Mouse (Mus musculus) adrenal gland, adult 2 months (tissue): ENCODE results near the gene Magix. TPM values are rescaled to one million over a fixed set of nuclear protein-coding genes. Genes with fewer than 3 reads are reported as not detected.

Source experiments
- DNase-seq: peaks from one replicate; pipeline ENCODE4 v3.0.0; 2021
- polyA plus RNA-seq: library from polyadenylated mRNA; depleted of rRNA; stranded (reverse); fragments of >200 nt; gene quantifications from 2 replicates; pipeline ENCODE4 v1.2.3, GENCODE M21; 2012
- total RNA-seq, 2 experiments: library from RNA; stranded (reverse); gene quantifications; 2 replicates each; pipeline ENCODE4 v1.2.3; 2021

Magix gene
- total and polyA plus RNA-seq, 3 experiments, result 0.35 to 0.77 (median 0.76) TPM

DNA sequence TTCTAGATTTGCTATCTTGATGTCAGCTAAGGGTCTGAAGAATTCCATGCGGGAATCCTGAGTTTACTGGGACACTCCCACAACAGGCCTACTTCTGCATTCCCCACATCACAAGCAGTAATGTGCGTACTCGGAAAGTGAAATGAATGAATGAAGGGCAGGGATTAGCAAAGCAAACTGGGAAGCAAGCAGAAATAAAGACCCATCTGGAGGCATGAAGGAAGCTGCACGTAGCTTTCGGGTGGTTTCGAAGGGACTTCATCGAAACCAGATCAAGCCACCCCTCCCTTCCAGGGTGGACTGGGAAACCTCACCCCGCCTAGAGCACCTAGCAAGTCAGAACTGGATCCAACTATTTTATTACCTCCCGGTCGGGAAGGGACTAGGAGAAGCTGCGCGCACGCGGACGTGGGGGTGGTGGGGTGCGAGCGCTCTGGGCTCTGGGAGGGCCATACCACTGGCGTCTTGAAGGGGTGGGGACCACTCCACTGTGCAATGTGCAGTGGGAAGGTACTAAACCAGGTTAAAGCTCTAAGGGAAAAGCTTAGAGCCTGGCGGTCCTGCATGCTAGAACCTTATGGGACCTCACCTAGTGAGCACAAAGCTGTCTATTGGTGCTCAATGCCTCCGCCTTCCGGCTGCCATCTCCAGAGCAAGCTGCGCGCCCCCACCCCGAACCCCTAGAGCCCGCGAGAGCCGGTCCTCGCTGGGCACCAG, 6.6 kb downstream of the Magix start:
- peak; percentile 38 for DNase-seq

DNA sequence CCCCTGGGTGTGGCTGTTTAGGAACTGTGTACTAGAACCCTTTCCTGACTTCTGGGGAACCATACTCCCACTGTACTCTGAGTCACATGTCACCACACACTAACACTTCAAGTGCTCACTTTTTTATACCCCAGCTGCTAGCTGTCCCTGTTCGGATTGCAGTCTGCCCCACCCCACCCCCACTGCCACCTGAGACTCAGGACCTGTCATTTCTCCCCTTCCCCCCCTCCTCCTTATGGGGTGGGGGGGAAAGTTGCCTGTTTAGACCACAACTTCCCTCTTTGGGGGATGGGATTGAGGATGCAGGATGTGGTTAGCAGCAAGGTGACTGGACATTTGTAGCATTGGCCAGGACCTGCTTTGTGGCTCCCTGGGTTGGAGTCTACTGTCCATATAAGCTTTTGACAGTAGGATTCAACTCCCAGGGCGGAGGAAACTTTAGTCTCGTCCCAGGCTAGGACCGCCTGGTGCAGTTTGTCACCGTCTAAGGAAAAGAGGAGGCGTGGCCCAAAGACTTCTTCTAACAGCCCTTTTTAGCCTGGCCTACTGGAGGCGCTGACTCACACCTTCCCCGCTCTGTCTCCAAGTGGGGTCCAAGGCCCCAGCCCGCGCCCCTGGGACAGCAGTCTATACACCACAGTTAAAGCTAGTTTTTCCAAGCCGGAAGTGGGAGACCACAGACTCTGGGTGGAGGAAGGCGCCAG, 7.3 kb downstream of the Magix start:
- DNase-seq, result peak; percentile 62

DNA sequence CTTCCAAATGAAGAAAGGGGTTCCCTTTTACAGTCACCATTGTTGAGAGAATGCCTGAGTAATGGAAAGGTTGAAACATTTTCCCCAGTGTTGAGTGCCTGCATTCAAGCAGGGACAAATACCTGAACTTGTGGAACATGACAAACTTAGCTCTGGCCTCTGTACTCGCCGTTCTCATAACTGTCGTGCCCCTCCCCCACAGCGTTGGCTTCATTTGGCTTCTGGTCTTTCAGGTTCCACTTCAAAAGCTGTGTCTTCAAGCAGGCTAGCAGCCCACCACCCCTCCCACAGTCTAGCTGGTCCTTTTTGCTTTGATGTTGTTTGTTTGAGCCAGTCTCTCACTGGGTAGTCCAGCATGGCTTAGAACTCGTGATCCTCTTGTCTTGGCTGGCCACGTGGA, 8.3 kb downstream of the Magix start:
- DNase-seq, result no peak

- DNase-seq, result peak; percentile 83
Measured at GRCm38 (mm10) chrX:7670921-7671623, 10.0 kb downstream of the Magix start, which contains the start of gene Plp2. Plp2 (minus strand) TSS chrX:7671390.

DNA sequence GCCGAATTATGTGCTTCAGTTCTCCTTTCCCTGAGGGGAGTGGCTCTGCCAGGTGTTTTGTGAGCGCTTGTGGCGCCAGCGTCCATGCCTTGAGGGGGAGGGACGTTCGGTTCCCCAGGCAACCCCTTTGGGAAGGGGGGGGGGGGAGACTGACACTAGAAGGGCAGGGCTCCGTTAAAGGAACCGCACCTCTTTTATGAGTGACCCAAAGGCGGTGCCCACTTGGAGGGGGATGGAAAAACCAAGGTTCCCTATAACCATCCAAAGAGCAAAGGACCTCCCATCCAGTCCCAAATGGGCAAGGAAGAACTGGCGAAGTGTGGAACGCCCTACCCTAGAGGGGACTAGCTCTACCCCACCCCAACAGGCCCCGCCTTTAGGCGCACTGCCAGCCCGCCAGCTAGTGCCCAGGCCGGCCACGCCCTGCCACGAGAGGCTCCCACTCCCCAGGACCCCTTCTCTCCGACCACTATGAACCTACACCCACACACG, 10.6 kb downstream of the Magix start:
- peak; percentile 82 for DNase-seq

DNA sequence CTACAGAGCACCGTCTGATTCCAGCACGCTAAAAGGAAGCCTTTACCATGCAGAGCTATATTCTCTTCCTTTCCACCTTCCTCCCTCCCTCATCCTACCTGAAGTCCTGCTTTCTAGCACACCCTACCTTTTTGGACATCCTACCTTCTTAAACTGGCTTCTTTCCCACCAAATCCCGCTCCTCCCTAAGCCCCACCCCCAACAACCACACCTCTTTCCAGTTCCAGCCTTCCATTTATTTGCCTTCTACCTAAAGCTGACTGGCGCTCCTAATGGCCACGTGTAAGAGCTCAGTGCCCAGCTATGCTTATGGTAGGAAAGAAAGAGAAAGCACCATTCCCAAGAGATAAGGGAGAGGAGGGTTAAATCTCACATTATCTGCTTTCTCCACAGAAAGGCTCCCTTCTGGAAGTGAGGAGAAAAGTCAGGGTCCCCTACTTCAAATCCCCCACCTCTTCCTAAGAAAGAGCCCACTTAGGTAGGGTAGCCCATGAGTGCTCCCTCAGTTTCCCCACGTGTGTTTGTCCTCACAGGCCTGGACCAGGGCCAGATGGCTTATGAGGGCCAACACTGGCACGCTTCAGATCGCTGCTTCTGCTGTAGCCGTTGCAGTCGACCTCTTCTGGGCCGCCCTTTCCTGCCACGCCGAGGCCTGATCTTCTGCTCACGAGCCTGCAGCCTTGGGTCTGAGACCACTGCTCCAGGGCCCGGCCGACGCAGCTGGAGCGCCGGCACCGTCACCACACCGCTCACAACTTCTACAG, 15.1 kb downstream of the Magix start:
- no peak for DNase-seq

GRCm38 (mm10) chrX:7664791-7665190, 16.3 kb downstream of the Magix start:
- DNase-seq, result peak; percentile 56

- no peak for DNase-seq
Measured at GRCm38 (mm10) chrX:7662936-7663335, 18.1 kb downstream of the Magix start.

DNA sequence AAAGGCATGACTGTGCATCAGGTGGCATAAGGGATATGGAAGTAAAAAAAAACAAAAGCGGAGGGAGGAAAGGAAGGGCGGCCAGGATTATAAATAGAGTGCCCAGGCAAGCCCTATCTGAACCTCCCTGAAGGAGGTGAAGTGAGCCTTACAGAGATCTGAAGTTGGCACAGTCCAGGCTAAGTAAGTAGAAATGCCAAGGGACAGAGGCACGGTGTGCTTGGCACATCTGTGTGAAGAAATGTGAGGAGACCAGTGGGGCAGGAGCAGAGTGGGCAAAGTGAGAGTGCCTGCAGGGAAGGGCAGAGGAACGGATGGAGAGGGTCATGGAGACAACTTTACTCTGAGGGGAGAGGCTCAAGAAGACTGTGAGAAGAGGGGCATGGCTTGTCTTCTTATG, 20.0 kb downstream of the Magix start:
- no peak for DNase-seq

DNA sequence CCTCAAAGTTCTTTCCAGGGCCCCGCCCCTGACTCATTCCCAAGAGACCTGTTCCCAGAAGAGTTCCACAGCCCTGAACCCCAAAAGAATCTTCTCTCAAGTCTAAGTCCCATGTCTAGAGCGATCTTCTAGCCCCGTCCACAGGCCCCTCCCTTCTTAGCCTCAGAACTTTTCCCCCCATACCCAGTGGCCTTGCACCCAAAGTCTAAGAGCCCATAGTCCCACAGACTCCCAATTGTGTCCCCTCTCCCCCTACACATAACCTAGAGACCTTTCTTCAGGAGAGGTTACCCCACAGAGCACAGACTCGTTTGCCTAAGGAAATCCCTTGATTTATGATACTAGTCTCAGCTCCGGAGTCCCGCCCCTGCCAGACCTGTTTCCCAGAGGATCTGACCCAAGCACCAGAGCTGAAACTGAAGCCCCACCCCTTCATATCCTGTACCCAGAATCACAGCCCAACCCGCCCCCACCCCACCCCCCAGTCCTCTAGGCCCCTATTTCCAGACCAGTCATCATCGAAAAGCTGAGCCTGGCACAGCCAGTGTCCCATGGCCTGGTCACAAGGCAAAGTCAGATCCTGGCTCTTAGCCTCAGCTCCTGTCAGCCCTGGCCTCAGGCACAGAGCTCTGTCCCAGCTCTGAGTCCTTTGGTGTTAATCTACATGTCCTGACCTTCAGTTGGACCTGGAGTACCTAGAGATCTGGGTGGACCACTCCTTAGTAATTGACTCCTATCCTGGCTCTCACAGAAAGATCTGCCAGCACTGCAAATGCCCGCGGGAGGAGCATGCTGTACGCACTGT, 22.1 kb downstream of the Magix start:
- peak; percentile 33 for DNase-seq

GRCm38 (mm10) chrX:7658031-7658784, 22.8 kb downstream of the Magix start:
- DNase-seq, result peak; percentile 72

GRCm38 (mm10) chrX:7657221-7657639, 23.8 kb downstream of the Magix start, which contains the start of gene Prickle3:
Prickle3 (plus strand) TSS chrX:7657260.
- DNase-seq, result peak; percentile 82

- peak; percentile 90 for DNase-seq
Measured at GRCm38 (mm10) chrX:7648671-7649304, 32.3 kb downstream of the Magix start.

DNA sequence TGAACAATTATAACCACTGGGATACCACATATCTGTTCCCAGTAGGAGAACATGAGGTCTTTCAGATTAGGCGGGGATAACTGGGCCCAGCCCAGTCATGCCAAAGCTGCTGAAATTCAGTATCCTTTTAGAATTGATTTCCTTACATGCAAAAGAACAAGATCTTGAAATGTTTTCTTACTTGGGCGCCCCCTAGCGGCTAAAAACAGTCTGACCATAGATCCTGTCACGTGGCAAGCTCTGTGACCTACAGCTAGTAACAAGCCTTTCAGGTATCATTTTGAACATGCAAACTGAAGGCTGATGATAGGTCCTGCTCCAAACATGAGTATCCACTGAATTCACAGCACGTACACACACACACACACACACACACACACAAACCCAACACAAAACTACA, 35.7 kb downstream of the Magix start:
- DNase-seq, result peak; percentile 77

DNA sequence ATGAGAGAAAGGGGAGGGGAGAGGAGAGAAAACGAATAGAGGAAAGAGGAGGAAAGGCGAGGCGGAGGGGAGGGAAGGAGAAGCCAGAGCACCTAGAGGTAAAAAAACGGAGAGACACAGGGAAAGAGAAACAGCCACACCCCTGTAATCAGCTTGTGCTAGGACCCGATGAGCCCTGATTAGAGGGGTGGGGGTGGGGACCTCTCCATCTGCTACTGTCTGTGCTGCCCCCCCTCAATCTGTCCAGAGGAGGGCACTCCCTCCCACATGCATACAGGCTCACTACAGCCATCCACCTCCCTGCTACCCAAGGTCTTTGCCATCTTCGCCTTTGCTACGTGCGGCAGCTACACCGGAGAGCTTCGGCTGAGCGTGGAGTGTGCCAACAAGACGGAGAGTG, 40.3 kb downstream of the Magix start:
- no peak for DNase-seq

DNA sequence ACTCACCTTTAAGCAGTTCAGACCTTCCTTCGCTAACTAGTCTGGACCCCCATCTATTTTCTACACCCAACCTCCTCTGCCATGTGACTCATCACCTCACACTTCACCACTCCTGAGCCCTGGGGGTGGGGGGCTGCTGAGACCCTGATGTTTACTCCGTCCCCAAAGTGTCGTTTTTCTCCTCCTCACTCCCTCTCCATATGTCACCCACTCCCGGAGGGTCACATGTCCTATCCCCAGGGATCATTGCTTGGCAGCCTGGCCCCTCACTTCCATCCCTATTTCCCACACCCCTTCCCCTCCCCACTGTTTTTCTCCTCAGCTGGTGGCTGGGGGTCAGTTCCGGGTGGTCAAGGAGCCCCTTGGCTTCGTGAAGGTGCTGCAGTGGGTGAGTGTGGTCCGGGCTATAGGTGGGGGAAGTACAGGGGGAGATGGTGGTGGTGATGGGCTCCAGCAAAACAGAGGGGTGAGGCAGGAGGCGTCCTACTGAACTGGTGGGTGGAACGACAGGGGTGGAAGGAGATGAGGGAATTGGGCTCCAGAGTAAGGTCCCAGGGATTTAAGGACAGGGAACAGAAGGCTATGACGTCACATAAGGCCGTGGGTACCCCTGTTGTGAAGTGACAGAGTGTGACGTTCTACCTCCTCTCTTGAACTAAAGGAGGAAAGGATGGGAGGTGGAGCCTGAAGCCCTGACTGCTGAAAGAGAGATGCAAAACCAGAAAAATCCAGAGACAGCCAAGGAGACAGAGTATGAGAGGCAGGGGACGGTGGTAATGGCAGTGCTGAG, 41.3 kb downstream of the Magix start:
- DNase-seq, result no peak

- DNase-seq, result peak; percentile 86
Measured at GRCm38 (mm10) chrX:7638401-7639091, 42.5 kb downstream of the Magix start, which contains the start of gene Syp. Syp (plus strand) TSS chrX:7638471.

DNA sequence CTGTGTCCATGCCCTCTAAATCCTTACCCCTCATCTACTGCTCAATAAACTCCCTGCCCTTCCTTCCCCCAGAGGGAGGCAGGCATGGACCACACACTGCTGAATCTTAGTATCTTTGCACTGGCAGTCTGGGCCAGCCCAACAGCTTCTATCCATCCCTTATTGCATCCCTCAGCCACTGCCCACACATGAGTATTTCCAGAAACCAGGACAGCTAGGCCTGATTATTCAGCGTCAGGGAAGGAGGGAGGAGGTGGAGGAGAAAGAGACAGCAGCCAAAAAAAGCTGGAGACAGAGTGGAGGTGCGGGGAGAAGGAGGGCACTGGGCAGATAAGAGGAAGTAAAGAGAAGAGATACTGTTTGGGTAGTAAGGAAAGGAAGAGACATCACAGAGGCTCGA, 46.0 kb downstream of the Magix start:
- no peak for DNase-seq
